Mouse (Mus musculus) lung, embryonic 15.5 days (tissue): Measurements from ENCODE around the gene Atp6ap2. TPM values are rescaled to one million over a fixed set of nuclear protein-coding genes. Genes with fewer than 3 reads are reported as not detected.
A peak's percentile ranks its signal among the peaks of the same experiment; 100 is the strongest.
"Not testable (repeated sequence)": the region's sequence is repeated elsewhere in the genome, so short reads cannot be mapped to it uniquely, and the experiment has no call there.

ENCODE experiments used
- ATAC-seq: fragments of 200-750 bp; cut with Nextera tagmentation; 2 replicates; pipeline ENCODE4 v1.8.0; 2017; ENCODE audit warnings: moderate number of reproducible peaks, borderline replicate concordance; ENCODE audit not compliant: low FRiP score, low TSS enrichment; ENCODE audit errors: extremely low read depth
- H3K27ac ChIP-seq: fragments of 300-500 bp; sonication (generic); 2 replicates; pipeline ENCODE4 v1.5.1; 2015; ENCODE audit warnings: moderate library complexity, mild to moderate bottlenecking, inconsistent platforms
- H3K27me3 ChIP-seq: fragments of 300-500 bp; sonication (generic); 2 replicates; pipeline ENCODE4 v1.6.1; 2015; ENCODE audit warnings: inconsistent platforms
- H3K36me3 ChIP-seq: fragments of 300-500 bp; sonication (generic); 2 replicates; pipeline ENCODE4 v1.6.1; 2015; ENCODE audit warnings: inconsistent platforms
- H3K4me1 ChIP-seq: fragments of 300-500 bp; sonication (generic); 2 replicates; pipeline ENCODE4 v1.6.1; 2015; ENCODE audit warnings: inconsistent platforms
- H3K4me2 ChIP-seq: fragments of 300-500 bp; sonication (generic); 2 replicates; pipeline ENCODE4 v1.6.1; 2015; ENCODE audit warnings: inconsistent platforms, mild to moderate bottlenecking, moderate library complexity
- H3K4me3 ChIP-seq: fragments of 300-500 bp; sonication (generic); 2 replicates; pipeline ENCODE4 v1.5.1; 2015; ENCODE audit warnings: mild to moderate bottlenecking, inconsistent platforms
- H3K9ac ChIP-seq: fragments of 300-500 bp; sonication (generic); 2 replicates; pipeline ENCODE4 v1.6.1; 2015; ENCODE audit warnings: inconsistent platforms
- H3K9me3 ChIP-seq: fragments of 300-500 bp; sonication (generic); 2 replicates; pipeline ENCODE4 v1.6.1; 2016; ENCODE audit warnings: inconsistent platforms
- WGBS: fragments of 180-500 bp; shearing (Covaris S2); methylation state at CpG from one replicate; pipeline ENCODE4 v1.1.7; 2015; 5-methylcytosine and 5-hydroxymethylcytosine counted together
- polyA plus RNA-seq: library from polyadenylated mRNA; unstranded; fragments of >200 nt; fragmentation: Nextera tagmentation; extraction: Ambion mirVana; gene quantifications from 2 replicates; pipeline ENCODE4 v1.2.1, GENCODE M21; 2015

The Atp6ap2 gene
- polyA plus RNA-seq = 85.8 and 92.9 TPM in 2 replicates

DNA sequence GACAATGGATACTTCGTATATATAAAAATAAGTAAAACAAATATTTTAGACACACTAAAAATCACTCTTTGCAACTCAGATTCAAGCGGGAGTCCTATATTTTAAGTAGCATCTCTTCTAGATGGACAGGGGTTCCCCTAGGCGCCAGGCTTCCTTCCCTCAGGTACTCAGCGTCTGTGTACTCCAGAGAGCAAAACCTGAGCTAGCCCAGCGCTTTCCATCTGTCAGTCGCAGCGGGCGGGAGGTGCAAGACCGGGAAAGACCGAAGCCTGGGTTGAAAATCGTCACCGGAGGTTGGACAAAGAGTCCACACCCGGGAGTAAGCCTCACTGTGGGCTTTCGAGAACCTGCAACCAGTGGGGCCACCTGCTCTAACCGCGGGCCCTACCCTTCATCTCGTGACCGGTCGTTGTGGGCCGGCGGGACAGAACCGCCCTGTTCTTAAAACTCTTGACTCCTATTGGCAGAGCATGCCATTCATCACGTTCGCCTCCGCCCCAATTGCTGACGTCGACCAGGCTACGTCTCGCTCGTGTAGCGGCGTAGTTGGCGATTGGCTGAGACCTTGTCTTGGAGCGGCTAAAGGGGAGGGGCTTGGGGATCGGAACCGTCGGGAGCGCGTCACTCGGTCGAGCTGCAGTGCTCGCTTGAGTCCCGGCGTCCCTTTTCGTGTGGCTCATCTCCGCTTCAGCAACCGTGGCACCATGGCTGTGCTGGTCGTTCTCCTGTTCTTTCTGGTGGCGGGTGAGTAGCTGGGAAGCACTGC, at the start of gene Atp6ap2:
Atp6ap2 (plus strand) TSS at position 610 of the 766 bp plus-strand sequence.
- Histone ChIP-seq H3K27ac (peak within 1 kb of the TSS; percentile 41; the same call in 1 of the 2 replicates), H3K9me3 (no peaks in the 10 kb centered on the region), H3K9ac (peak within 1 kb of the TSS; percentile 64), H3K4me3 (peak within 1 kb of the TSS; percentile 76), H3K27me3 (0 out of 2 replicates have a peak, but pooled peaks cover 5% of the 10 kb centered on the region), H3K36me3 (no peaks in the 10 kb centered on the region), H3K4me2 (peak within 1 kb of the TSS; percentile 53), H3K4me1 (peaks cover 4% of the 10 kb centered on the region; the same call in 1 of the 2 replicates)
- ATAC-seq = peak; percentile 99
- 13% methylated on average over 49 of the region's 49 CpGs for WGBS

DNA sequence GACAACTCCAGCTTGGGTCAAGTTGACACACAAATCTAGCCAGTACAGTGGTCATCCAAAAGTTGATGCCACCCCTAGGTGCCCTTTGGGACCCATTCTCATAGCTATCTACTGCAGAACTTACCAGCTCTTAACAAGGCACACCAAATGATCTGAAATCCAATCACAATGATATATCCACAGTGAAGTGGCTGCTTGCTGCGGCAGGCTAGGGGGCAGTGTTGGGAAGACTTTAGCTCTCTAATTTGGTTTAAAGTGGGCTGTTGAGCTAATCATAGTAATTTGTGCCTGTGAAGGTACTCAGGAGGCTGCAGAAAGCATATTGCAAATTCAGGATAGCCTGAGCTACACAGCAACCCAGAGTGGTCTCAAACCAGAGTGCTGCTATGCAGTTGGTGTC, 43.2 kb upstream of the Atp6ap2 start:
- Histone ChIP-seq H3K36me3 (no peaks in the 10 kb centered on the region), H3K9ac (no peak overlapping the region), H3K27ac (no peak overlapping the region), H3K4me2 (no peak overlapping the region), H3K9me3 (no peaks in the 10 kb centered on the region), H3K4me1 (no peaks in the 10 kb centered on the region), H3K4me3 (no peak overlapping the region), H3K27me3 (no peaks in the 10 kb centered on the region)
- ATAC-seq = no peak
- whole genome bisulfite sequencing = 61% methylated on average over 1 of the region's 1 CpGs

GRCm38 (mm10) chrX:12557086-12557485, 30.5 kb upstream of the Atp6ap2 start:
- Histone ChIP-seq H3K4me1 (no peaks in the 10 kb centered on the region), H3K4me3 (no peak overlapping the region), H3K27ac (no peak overlapping the region), H3K27me3 (no peaks in the 10 kb centered on the region), H3K9ac (no peak overlapping the region), H3K4me2 (no peak overlapping the region), H3K9me3 (no peaks in the 10 kb centered on the region), H3K36me3 (no peaks in the 10 kb centered on the region)
- ATAC-seq = no peak
- WGBS = 74% methylated on average over 7 of the region's 7 CpGs

DNA sequence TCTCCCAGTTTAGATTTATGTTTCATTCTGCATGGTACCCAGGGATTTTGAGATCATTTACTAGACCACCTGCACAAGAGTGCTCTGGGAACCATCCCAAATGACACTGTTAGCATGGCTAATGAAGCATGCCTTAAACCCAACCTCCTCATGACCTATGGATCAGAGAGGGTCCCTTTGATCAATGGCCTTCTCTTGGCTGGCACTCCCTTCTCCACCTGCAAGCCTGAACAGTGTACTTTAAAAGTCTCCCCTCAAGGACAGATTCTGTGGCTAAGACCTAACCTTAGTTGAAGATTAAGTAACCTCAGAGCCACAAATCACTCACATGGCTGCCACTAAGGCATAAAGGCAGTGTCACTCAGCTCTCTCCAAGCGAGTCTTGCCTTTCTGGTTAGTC, 16.2 kb upstream of the Atp6ap2 start:
- Histone ChIP-seq H3K9me3 (no peaks in the 10 kb centered on the region), H3K9ac (no peak overlapping the region), H3K27me3 (no peaks in the 10 kb centered on the region; the same call in 1 of the 2 replicates), H3K4me3 (no peak overlapping the region), H3K27ac (no peak overlapping the region), H3K4me1 (no peaks in the 10 kb centered on the region), H3K4me2 (no peak overlapping the region), H3K36me3 (no peaks in the 10 kb centered on the region)
- WGBS = 80% methylated on average over 1 of the region's 1 CpGs
- ATAC-seq = no peak

- H3K4me3 ChIP-seq = no peak overlapping the region
- H3K9ac ChIP-seq = no peak overlapping the region
- WGBS = 43% methylated on average over 3 of the region's 3 CpGs
- H3K9me3 ChIP-seq = no peaks in the 10 kb centered on the region
- no peak for ATAC-seq
- no peaks in the 10 kb centered on the region for H3K4me1 ChIP-seq
- H3K4me2 ChIP-seq = no peak overlapping the region
- no peak overlapping the region for H3K27ac ChIP-seq
- H3K36me3 ChIP-seq = no peaks in the 10 kb centered on the region
- no peaks in the 10 kb centered on the region; the same call in 1 of the 2 replicates for H3K27me3 ChIP-seq
These were observed 9.7 kb upstream of the Atp6ap2 start for GRCm38 (mm10) chrX:12577936-12578335.

DNA sequence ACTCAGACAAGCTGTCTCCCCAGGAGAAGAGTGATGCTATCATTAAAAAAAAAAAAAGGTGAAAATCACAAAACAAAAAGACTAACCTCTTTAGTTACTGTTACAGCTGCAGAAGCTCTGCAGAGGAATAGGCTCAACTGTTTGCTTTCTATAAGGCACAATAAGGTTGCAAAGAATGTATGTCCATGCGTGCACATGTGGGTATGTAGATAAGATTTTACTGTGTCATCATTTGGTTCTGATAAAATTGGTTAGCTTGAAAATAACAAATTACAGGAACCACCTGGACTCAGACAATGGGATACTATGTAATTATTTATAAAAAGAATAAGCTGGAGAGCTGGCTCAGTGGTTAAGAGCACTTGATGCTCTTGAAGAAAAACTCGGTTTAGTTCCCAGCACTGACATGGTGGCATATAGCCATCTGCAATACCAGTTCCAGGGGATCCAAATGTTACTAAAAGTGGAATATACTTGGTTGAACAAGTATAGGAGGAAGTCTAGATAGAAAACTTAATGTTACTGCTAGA, 9.2 kb upstream of the Atp6ap2 start:
- Histone ChIP-seq H3K9me3 (no peaks in the 10 kb centered on the region), H3K27me3 (no peaks in the 10 kb centered on the region; the same call in 1 of the 2 replicates), H3K4me2 (no peak overlapping the region), H3K27ac (no peak overlapping the region), H3K9ac (no peak overlapping the region), H3K4me3 (no peak overlapping the region), H3K4me1 (no peaks in the 10 kb centered on the region), H3K36me3 (no peaks in the 10 kb centered on the region)
- WGBS = 44% methylated on average over 2 of the region's 2 CpGs
- no peak for ATAC-seq

DNA sequence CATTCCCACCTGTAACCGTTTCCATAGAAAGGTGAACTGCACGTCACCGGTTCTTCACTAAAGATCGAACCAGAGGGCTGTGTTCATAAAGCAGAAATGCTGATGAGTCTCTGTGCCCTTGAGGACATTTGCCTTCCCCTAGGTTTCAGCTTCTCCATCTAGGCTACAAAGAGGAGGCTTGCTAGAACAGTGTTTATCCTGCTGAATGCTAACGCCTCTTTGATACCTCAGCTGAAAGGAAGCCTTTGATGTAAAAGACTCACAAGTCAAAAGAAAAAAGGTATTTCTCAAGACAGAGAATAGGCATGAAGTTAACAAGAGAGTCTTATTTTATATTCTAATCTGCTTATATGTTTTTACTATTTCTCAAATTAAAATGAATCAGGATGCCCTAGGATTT, 4.3 kb upstream of the Atp6ap2 start:
- no peak overlapping the region for H3K27ac ChIP-seq
- H3K9ac ChIP-seq = no peak overlapping the region
- H3K9me3 ChIP-seq = no peaks in the 10 kb centered on the region
- H3K4me1 ChIP-seq = no peaks in the 10 kb centered on the region
- ATAC-seq = no peak
- H3K27me3 ChIP-seq = 0 out of 2 replicates have a peak, but pooled peaks cover 5% of the 10 kb centered on the region
- H3K36me3 ChIP-seq = no peaks in the 10 kb centered on the region
- H3K4me2 ChIP-seq = no peak overlapping the region
- WGBS = 82% methylated on average over 5 of the region's 5 CpGs
- no peak overlapping the region for H3K4me3 ChIP-seq

DNA sequence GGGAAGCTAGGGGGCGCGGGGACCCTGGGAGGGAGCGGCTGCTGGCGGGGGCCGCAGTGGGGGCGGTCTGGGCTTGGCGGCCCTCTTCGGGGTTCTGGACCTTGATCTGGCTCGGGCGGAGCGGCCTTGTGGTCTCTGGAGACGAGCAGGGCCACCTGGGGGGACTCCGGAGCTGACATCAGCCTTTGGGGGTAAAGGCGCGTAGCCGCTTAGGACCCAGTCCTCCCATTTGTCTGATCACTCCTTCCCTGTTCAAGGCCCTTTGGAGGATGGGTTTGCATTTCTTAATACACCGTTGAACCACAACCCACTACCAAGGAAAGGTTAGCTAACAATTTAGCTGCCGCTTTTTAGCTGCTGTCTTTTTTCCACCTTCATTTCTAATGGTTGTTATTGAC, 356 bp downstream of the Atp6ap2 start:
- H3K36me3 ChIP-seq = no peaks in the 10 kb centered on the region
- H3K4me2 ChIP-seq = peak overlapping the region; percentile 53
- peak overlapping the region; percentile 37; the same call in 1 of the 2 replicates for H3K27ac ChIP-seq
- WGBS = 25% methylated on average over 18 of the region's 18 CpGs
- H3K27me3 ChIP-seq = 0 out of 2 replicates have a peak, but pooled peaks cover 5% of the 10 kb centered on the region
- peak; percentile 46; the same call in 1 of the 2 replicates for ATAC-seq
- H3K4me1 ChIP-seq = peaks cover 4% of the 10 kb centered on the region; the same call in 1 of the 2 replicates
- peak overlapping the region; percentile 76 for H3K4me3 ChIP-seq
- H3K9ac ChIP-seq = peak overlapping the region; percentile 64
- H3K9me3 ChIP-seq = no peaks in the 10 kb centered on the region

DNA sequence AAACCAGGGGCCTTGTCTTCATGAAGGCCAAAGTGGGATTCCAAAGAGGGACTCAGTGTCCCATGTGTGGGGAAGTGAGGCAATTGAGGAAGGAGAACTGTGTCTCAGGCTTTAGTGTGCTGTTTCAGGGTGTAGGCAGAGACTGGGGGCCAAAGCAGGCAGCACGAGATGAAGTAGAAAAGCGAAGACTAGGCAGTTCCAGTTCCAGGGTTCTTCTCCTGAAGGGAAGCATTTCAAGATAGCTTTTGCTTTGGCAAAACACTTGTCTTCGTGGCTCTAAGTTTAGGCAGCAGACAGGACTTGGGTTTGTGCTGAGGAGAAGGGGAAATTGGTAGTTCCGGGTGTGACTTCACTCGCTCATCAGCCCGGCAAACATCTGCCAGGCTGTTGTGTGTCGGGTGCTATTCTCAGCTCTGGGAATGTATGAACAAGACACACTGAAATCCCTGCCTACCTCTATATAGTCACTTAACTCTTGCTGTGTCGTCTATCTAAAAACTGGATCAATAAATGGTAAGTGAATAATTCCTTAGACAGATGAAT, 3.9 kb downstream of the Atp6ap2 start:
- H3K4me2 ChIP-seq = no peak overlapping the region
- H3K4me3 ChIP-seq = no peak overlapping the region
- H3K4me1 ChIP-seq = peaks cover 4% of the 10 kb centered on the region; the same call in 1 of the 2 replicates
- no peaks in the 10 kb centered on the region for H3K9me3 ChIP-seq
- no peak for ATAC-seq
- no peaks in the 10 kb centered on the region for H3K27me3 ChIP-seq
- no peak overlapping the region for H3K9ac ChIP-seq
- no peak overlapping the region for H3K27ac ChIP-seq
- no peaks in the 10 kb centered on the region for H3K36me3 ChIP-seq
- 76% methylated on average over 8 of the region's 8 CpGs for WGBS

DNA sequence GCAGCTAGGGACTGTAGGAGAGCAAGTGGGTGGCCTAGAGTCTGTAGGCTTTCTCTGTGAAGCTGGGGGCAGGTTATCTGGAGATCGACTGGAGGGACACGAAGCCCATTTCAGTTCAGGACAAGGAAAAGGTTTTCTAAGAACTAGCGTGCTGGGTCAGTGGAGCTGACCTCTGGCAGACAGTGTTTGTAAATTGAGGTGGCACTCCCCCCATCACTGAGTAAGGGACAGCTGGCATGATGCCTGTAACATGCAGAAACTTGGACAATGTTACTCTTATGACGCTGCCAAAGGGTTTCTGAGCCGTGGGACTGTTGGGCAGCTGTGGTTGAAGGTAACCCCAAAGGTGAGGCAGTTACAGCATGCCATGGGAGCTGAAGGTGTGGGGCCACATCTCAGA, 4.4 kb downstream of the Atp6ap2 start:
- WGBS = 49% methylated on average over 5 of the region's 5 CpGs

DNA sequence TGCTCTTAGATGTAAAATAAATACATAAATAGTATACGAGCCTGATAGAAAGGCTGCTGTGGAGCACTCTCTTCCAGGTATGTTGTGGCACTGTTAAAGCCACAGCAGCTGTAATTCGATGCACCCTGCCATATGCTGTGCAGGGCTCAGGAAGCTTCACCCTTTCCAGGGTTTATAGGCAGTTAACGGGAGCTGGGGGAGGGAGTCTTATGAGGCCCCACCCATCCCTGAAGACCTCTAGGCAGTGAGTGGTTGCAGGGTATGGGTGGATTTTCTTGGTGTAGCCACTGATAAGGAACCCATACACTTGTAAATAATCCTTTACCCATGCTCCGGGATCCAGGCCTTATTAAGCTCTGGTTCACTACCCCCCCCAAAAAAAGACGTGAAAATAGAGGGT, 6.2 kb downstream of the Atp6ap2 start:
- Histone ChIP-seq H3K9ac (no peak overlapping the region), H3K4me1 (no peaks in the 10 kb centered on the region), H3K27ac (no peak overlapping the region), H3K4me3 (no peak overlapping the region), H3K36me3 (no peaks in the 10 kb centered on the region), H3K9me3 (no peaks in the 10 kb centered on the region), H3K4me2 (no peak overlapping the region), H3K27me3 (no peaks in the 10 kb centered on the region)
- 80% methylated on average over 5 of the region's 5 CpGs for WGBS
- ATAC-seq = no peak

More for the DNA sequence above, 4.4 kb downstream of the Atp6ap2 start:
- Histone ChIP-seq H3K4me1 (peaks cover 4% of the 10 kb centered on the region; the same call in 1 of the 2 replicates), H3K4me3 (no peak overlapping the region), H3K9me3 (no peaks in the 10 kb centered on the region), H3K27me3 (no peaks in the 10 kb centered on the region), H3K9ac (no peak overlapping the region), H3K36me3 (no peaks in the 10 kb centered on the region), H3K27ac (no peak overlapping the region), H3K4me2 (no peak overlapping the region)
- no peak for ATAC-seq

DNA sequence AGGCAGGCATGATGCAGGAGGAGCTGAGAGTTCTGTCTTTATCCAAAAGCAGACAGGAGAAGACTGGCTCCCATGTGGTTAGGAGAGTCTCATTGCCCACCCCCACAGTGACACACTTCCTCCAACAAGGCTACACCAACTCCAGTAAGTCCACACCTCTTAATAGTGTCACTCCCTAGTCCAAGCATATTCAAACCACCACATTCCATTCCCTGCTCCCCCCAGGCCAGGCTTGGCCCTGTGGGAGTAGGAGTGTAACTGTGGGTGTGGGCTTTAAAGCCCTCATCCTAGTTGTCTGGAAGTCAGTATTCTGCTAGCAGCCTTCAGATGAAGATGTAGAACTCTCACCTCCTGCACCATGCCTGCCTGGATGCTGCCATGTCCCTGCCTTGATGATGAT, 22.9 kb downstream of the Atp6ap2 start:
- not testable (repeated sequence) for ATAC-seq, H3K9me3 ChIP-seq, H3K4me3 ChIP-seq, H3K27me3 ChIP-seq, H3K36me3 ChIP-seq, H3K4me1 ChIP-seq, H3K4me2 ChIP-seq, H3K9ac ChIP-seq, H3K27ac ChIP-seq
